Mouse (Mus musculus) forebrain, postnatal 0 days (tissue): Measurements from ENCODE around the gene Slc39a11. TPM values are rescaled to one million over a fixed set of nuclear protein-coding genes. Genes with fewer than 3 reads are reported as not detected.

Experiments
- ATAC-seq: fragments of 200-750 bp; cut with Nextera tagmentation; 2 replicates; pipeline ENCODE4 v1.8.0; 2017; ENCODE audit warnings: mild to moderate bottlenecking, moderate library complexity
- DNase-seq: peaks from one replicate; pipeline ENCODE4 v3.0.0-alpha.2; 2015
- H3K27ac ChIP-seq: fragments of 300-500 bp; sonication (generic); 2 replicates; pipeline ENCODE4 v1.5.1; 2014; ENCODE audit warnings: low read depth, mild to moderate bottlenecking, antibody characterized with exemption, low read length, moderate library complexity, mixed read lengths
- H3K27me3 ChIP-seq: fragments of 300-500 bp; sonication (generic); 2 replicates; pipeline ENCODE4 v1.6.1; 2014; ENCODE audit warnings: mild to moderate bottlenecking, low read length, mixed read lengths; ENCODE audit not compliant: insufficient read depth
- H3K36me3 ChIP-seq: fragments of 300-500 bp; sonication (generic); 2 replicates; pipeline ENCODE4 v1.6.1; 2014; ENCODE audit warnings: mild to moderate bottlenecking, moderate library complexity; ENCODE audit not compliant: insufficient read depth
- H3K4me1 ChIP-seq: fragments of 300-500 bp; sonication (generic); 2 replicates; pipeline ENCODE4 v1.6.1; 2014; ENCODE audit warnings: antibody characterized with exemption; ENCODE audit not compliant: insufficient read depth
- H3K4me2 ChIP-seq: fragments of 300-500 bp; sonication (generic); 2 replicates; pipeline ENCODE4 v1.6.1; 2014; ENCODE audit warnings: low read depth, mild to moderate bottlenecking, moderate library complexity
- H3K4me3 ChIP-seq: fragments of 300-500 bp; sonication (generic); 2 replicates; pipeline ENCODE4 v1.5.1; 2014; ENCODE audit warnings: low read depth, low read length, mixed read lengths
- H3K9ac ChIP-seq: fragments of 300-500 bp; sonication (generic); 2 replicates; pipeline ENCODE4 v1.6.1; 2014; ENCODE audit warnings: mild to moderate bottlenecking
- H3K9me3 ChIP-seq: fragments of 300-500 bp; sonication (generic); 2 replicates; pipeline ENCODE4 v1.6.1; 2016; ENCODE audit warnings: low read length
- CTCF ChIP-seq: sonication (generic); IDR thresholded peaks from 2 replicates; pipeline ENCODE4 v1.5.1; 2016; ENCODE audit warnings: antibody characterized with exemption, control low read depth, low read depth
- WGBS: fragments of 180-500 bp; shearing (Covaris S2); extraction: QIAGEN DNeasy Blood & Tissue Kit; methylation state at CpG from one replicate; pipeline ENCODE4 v1.1.7; 2014; 5-methylcytosine and 5-hydroxymethylcytosine counted together
- polyA plus RNA-seq: library from polyadenylated mRNA; unstranded; fragments of >200 nt; fragmentation: Nextera tagmentation; extraction: Ambion mirVana; gene quantifications from 2 replicates; pipeline ENCODE4 v1.2.1, GENCODE M21; 2015
- total RNA-seq: library from RNA; depleted of rRNA; stranded (reverse); fragments of >200 nt; gene quantifications from 2 replicates; pipeline ENCODE4 v1.2.3, GENCODE M21; 2014

Gene Slc39a11
- total and polyA plus RNA-seq, 2 experiments from 2014 or later, result 39.1 to 48.2 TPM

DNA sequence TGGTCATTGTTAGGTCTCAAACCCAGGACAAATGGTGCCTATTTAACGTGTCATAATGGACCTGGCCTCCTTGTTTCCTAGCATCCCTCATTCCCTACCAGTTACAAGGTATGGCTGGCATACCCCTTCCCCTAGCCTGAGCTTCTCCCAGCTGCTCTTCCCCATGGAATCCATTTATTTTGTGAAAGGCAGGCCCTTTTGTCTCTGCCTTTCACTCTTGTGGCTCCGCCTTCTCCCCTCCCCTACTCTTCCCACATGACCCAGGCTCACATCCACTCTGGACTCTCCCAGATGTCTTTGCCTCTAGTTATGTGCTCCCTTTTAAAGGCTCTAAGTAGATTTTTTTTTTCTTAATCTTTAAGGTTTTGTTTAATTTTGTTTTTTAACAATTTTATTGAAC, 37.2 kb upstream of the Slc39a11 start:
- no peak overlapping the region for H3K4me2 ChIP-seq
- ATAC-seq, result no peak
- peaks cover 16% of the 10 kb centered on the region for H3K4me1 ChIP-seq
- no peak overlapping the region for H3K4me3 ChIP-seq
- no peak for TF ChIP-seq CTCF
- DNase-seq, result no peak
- peaks cover 41% of the 10 kb centered on the region for H3K36me3 ChIP-seq
- H3K9ac ChIP-seq, result peak overlapping the region; percentile 14; the same call in 1 of the 2 replicates
- H3K27me3 ChIP-seq, result no peaks in the 10 kb centered on the region
- H3K27ac ChIP-seq, result no peak overlapping the region
- WGBS, result 41% methylated on average over 2 of the region's 2 CpGs
- no peaks in the 10 kb centered on the region for H3K9me3 ChIP-seq

- H3K4me2 ChIP-seq, result peak overlapping the region; percentile 94
- 42% methylated on average over 25 of the region's 25 CpGs for WGBS
- H3K4me3 ChIP-seq, result peak overlapping the region; percentile 88
- H3K36me3 ChIP-seq, result peaks cover 23% of the 10 kb centered on the region
- H3K27me3 ChIP-seq, result no peaks in the 10 kb centered on the region
- peak overlapping the region; percentile 92 for H3K27ac ChIP-seq
- DNase-seq (no peak), ATAC-seq (no peak)
- H3K9me3 ChIP-seq, result no peaks in the 10 kb centered on the region
- peaks cover 16% of the 10 kb centered on the region for H3K4me1 ChIP-seq
- H3K9ac ChIP-seq, result peak overlapping the region; percentile 87
- no peak for TF ChIP-seq CTCF
These were observed 35.0 kb upstream of the Slc39a11 start for GRCm38 (mm10) chr11:113684707-113685426.

DNA sequence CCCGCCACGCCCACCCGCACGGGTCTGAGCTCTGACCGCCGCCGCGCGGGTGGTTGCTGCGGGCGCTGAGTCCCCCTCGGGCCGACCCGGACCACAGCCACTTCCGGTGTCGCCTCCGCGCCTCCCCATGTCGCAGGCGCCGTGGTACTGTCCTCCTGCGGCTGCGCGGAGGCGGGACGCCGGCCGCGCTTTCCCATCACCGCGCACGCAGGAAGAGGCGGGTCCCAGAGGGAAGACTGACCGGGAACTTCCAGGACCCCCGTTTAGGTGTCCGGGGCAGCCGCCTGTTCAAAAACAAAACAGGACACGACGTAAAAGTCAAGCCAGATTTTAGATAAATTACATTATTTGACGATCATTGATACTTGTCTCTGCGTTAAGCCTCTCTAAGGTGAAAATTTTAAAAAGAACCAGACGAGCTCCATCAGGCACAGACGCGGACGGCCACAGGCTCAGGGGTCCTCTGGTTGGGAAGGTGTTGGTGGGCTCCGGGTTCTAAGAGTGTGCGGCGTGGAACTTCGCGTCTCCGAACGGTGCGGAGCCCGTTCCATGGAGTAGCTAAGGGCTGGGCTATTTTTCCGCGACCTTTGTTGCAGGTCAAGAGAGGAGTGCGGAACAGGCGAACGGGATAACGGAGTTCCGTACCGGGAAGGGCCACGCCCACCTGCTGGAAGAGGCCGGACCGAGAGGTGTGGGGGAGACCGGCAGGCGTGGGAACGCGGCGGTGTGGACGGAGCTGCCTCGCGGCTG, 34.3 kb upstream of the Slc39a11 start, which contains the start of the genes Fam104a and D11Wsu47e:
Fam104a (minus strand) TSS at position 199 of the 750 bp plus-strand sequence.
D11Wsu47e (plus strand) TSS at position 456 of the 750 bp plus-strand sequence.
- H3K27ac ChIP-seq, result peak within 1 kb of the TSS; percentile 92
- H3K4me1 ChIP-seq, result peaks cover 16% of the 10 kb centered on the region
- H3K27me3 ChIP-seq, result no peaks in the 10 kb centered on the region
- WGBS, result 2% methylated on average over 73 of the region's 73 CpGs
- peak; percentile 98 for DNase-seq
- TF ChIP-seq CTCF, result no peak
- H3K9me3 ChIP-seq, result no peaks in the 10 kb centered on the region
- peak within 1 kb of the TSS; percentile 87 for H3K9ac ChIP-seq
- H3K4me3 ChIP-seq, result peak within 1 kb of the TSS; percentile 88
- peak within 1 kb of the TSS; percentile 94 for H3K4me2 ChIP-seq
- peaks cover 16% of the 10 kb centered on the region for H3K36me3 ChIP-seq
- peak; percentile 98 for ATAC-seq

DNA sequence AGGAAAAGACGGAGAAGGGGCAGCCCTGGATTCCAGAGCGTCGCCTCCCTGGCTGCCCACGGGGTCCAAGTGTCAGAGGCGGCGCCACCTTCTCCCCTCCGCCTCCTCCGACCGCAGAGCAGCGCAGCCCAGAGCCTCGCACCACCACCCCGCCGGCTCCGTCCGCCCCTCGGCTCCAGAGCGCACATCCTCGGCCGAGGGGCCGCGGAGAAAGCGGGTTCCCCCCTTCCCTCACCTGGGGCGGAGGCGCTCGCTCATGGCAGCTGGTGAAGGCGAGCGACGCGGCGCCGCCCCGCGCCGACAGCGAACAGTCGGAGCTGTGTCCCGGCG, 33.7 kb upstream of the Slc39a11 start:
- TF ChIP-seq CTCF, result no peak
- Histone ChIP-seq H3K4me2 (peak overlapping the region; percentile 94), H3K27me3 (no peaks in the 10 kb centered on the region), H3K4me1 (peaks cover 16% of the 10 kb centered on the region), H3K9me3 (no peaks in the 10 kb centered on the region), H3K36me3 (peaks cover 10% of the 10 kb centered on the region), H3K9ac (peak overlapping the region; percentile 87), H3K27ac (peak overlapping the region; percentile 92), H3K4me3 (peak overlapping the region; percentile 88)
- WGBS, result under 1% methylated on average over 33 of the region's 38 CpGs
- ATAC-seq (no peak), DNase-seq (no peak)

GRCm38 (mm10) chr11:113682897-113683626, 33.2 kb upstream of the Slc39a11 start:
- Histone ChIP-seq H3K27ac (peak overlapping the region; percentile 92), H3K4me1 (peaks cover 16% of the 10 kb centered on the region), H3K9me3 (no peaks in the 10 kb centered on the region), H3K4me2 (peak overlapping the region; percentile 94), H3K4me3 (peak overlapping the region; percentile 88), H3K9ac (peak overlapping the region; percentile 87), H3K27me3 (no peaks in the 10 kb centered on the region), H3K36me3 (peaks cover 5% of the 10 kb centered on the region)
- WGBS, result 2% methylated on average over 38 of the region's 38 CpGs
- no peak for TF ChIP-seq CTCF
- ATAC-seq (peak; percentile 14), DNase-seq (peak; percentile 19)

DNA sequence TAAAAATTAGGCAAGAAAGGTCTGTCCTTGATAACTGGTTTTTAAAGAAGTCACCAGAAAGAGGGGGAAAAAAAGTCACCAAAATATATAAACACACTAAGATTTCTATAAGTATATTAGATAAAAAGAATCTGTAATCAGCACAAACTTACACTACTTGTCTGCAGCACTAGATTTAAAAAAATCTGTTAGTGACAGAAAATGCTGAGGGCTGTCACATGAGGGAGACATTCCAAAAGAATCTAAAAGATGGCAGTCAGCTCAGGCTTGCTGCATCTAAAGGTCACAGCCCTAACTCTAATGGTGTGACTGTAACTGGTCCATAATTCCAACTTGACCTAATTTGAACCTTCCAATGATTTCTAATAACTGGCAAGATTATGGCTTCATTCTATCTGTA, 32.1 kb upstream of the Slc39a11 start:
- peaks cover 16% of the 10 kb centered on the region for H3K4me1 ChIP-seq
- no peak for ATAC-seq
- H3K9ac ChIP-seq, result 0 out of 2 replicates have a peak overlapping the region, but pooled peaks have one; percentile 87
- peak; percentile 9; the same call in 1 of the 2 replicates for TF ChIP-seq CTCF
- H3K36me3 ChIP-seq, result 0 out of 2 replicates have a peak, but pooled peaks cover 3% of the 10 kb centered on the region
- peak overlapping the region; percentile 94 for H3K4me2 ChIP-seq
- H3K9me3 ChIP-seq, result no peaks in the 10 kb centered on the region
- no peaks in the 10 kb centered on the region for H3K27me3 ChIP-seq
- no peak for DNase-seq
- no peak overlapping the region for H3K27ac ChIP-seq
- H3K4me3 ChIP-seq, result peak overlapping the region; percentile 88; the same call in 1 of the 2 replicates
